Mouse (Mus musculus) urinary bladder, adult 18-20 months (tissue): ENCODE measurements around the gene Omt2a.
A peak's percentile ranks its signal among the peaks of the same experiment; 100 is the strongest.
"Not testable (repeated sequence)": the region's sequence is repeated elsewhere in the genome, so short reads cannot be mapped to it uniquely, and the experiment has no call there.

ENCODE experiments used
- DNase-seq, 2 experiments: peaks; one replicate each; pipeline ENCODE4 v3.0.0; 2022; ENCODE audit warnings: low spot score in 2 of 2, mixed read lengths in 2 of 2

Gene Omt2a

DNA sequence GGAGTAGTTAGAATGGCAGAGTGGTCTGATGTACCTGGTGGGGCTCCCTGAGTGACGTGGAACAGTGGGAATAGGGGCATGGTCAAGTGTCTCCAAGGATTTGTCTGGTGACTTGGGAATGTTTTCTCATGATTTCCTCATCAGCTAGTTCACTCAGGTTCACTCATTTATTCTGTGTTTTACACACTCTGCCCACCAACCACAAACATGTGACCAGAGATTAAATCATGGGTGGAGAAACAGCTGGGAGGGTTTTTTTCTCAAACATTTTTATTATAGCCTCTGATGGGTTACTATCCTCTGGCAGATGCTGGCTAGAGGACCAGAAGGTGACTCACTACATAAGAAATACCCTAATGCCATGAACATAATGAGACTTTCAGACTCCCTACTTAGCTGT is 16.4 kb downstream of the Omt2a start:
- DNase-seq: no peak

DNA sequence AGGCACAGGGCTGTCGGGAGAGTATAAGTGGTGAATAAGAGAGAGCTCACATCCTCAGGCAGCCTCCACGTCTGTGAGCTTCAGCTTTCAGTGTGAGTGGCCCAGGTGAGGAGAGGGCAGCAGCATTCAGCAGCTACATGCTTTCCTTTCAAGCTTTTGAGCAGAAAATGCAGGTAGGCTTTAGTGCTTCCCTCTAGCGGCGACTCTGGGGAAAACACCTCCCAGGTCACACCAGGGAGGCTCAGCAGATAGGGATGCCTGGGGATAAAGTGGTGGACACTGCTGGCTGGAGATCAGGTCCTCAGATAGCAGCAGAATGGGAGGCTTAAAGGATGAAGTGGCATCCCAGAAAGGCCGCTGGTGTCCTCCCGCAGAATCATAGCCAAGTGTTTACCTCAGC is 18.5 kb downstream of the Omt2a start:
- DNase-seq: peak in 1 of 2 experiments; percentile 37

DNA sequence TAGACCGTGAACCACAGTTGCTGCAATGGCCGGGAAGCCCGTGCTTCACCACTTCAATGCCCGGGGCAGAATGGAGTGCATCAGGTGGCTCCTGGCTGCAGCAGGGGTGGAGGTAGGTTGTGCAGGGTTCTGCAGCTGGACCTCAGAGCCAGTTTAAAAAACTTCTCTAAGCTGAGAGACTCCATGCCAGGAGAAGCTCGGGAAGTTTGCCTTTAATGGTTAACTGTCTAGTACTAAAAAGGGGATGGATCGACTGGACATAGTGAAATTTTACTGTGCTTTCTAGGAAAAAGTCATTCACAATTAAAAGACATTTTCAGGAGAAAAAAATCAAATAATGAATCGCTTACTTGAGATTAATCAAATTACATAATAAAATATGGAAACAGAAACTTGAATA is 19.8 kb downstream of the Omt2a start:
- not testable (repeated sequence) for DNase-seq

GRCm38 (mm10) chr9:78293683-78294082 is 20.9 kb downstream of the Omt2a start:
- not testable (repeated sequence) for DNase-seq

GRCm38 (mm10) chr9:78292462-78292861 is 22.1 kb downstream of the Omt2a start:
- not testable (repeated sequence) for DNase-seq

DNA sequence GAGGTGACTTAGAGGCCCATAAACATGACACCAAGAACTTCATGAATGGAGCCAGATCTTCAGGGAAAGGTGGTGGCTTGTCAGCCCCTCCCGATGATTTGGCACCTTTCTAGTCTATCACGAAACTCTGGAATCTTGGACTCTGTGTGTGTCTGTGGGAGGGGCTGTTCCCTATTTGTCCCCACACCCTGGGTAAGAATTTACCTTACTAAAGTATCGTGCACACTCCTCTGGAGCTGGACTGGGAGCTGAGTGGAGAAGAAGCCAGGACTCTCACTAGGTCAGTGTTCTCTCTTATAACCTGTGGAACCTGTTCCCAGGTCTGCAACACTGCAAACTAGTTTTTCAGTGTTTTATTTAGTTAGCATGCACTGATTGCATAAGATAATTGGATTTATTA is 24.9 kb downstream of the Omt2a start, which contains the start of gene Gm10639:
Gm10639 (plus strand) TSS at position 201 of the 400 bp plus-strand sequence.
- DNase-seq: not testable (repeated sequence)

DNA sequence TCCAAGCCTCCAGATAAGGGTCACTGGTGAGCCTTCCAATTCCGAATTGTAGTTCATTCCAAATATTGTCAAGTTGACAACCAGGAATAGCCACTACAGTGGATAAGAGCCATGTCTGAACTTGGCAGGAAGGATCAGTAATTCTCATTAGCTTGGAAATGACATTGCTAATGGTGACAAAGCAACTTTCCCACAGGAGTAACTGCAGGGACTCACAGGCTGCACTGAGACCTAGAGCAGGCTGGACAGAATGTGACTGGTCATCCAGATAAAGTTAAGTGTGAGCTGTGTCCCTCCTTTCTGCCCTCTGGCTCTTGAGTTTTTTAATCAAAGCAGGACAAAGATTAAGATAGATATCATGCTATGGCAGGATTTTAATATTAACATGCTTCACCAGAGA is 25.5 kb downstream of the Omt2a start:
- DNase-seq: not testable (repeated sequence)

- DNase-seq: peak in 1 of 2 experiments; percentile 15
Measured at GRCm38 (mm10) chr9:78282002-78282711, 32.4 kb downstream of the Omt2a start.

- not testable (repeated sequence) for DNase-seq
Measured at GRCm38 (mm10) chr9:78270945-78271344, 43.7 kb downstream of the Omt2a start.
